Mouse (Mus musculus) intestine, postnatal 0 days (tissue): ENCODE measurements at regions not wholly inside any gene's neighbourhood (a gene's known extent, or its start where the extent isn't known, plus 50 kb on each side); places are given as distances from the start of the nearest gene placed in this dataset.

ENCODE experiments used
- ATAC-seq: fragments of 200-750 bp; cut with Nextera tagmentation; 2 replicates; pipeline ENCODE4 v1.8.0; 2017; ENCODE audit warnings: mild to moderate bottlenecking, moderate TSS enrichment, moderate library complexity
- H3K27ac ChIP-seq: fragments of 300-500 bp; sonication (generic); 2 replicates; pipeline ENCODE4 v1.5.1; 2014; ENCODE audit warnings: mild to moderate bottlenecking, low read depth, low read length, moderate library complexity
- H3K27me3 ChIP-seq: fragments of 300-500 bp; sonication (generic); replicated peaks from 2 replicates; pipeline ENCODE4 v1.6.1; 2014; ENCODE audit warnings: low read length, mixed read lengths; ENCODE audit not compliant: control insufficient read depth, insufficient read depth
- H3K36me3 ChIP-seq: fragments of 300-500 bp; sonication (generic); 2 replicates; pipeline ENCODE4 v1.6.1; 2014; ENCODE audit warnings: mild to moderate bottlenecking, moderate library complexity; ENCODE audit not compliant: control insufficient read depth, insufficient read depth
- H3K4me1 ChIP-seq: fragments of 300-500 bp; sonication (generic); replicated peaks from 2 replicates; pipeline ENCODE4 v1.6.1; 2014; ENCODE audit warnings: antibody characterized with exemption, low read length, mixed read lengths; ENCODE audit not compliant: control insufficient read depth, insufficient read depth
- H3K4me2 ChIP-seq: fragments of 300-500 bp; sonication (generic); replicated peaks from 2 replicates; pipeline ENCODE4 v1.6.1; 2014; ENCODE audit warnings: low read depth, mild to moderate bottlenecking, moderate library complexity
- H3K4me3 ChIP-seq: fragments of 300-500 bp; sonication (generic); 2 replicates; pipeline ENCODE4 v1.5.1; 2014; ENCODE audit warnings: low read depth, low read length
- H3K9ac ChIP-seq: fragments of 300-500 bp; sonication (generic); 2 replicates; pipeline ENCODE4 v1.6.1; 2014; ENCODE audit warnings: mild to moderate bottlenecking, low read depth, low read length
- H3K9me3 ChIP-seq: fragments of 300-500 bp; sonication (generic); 2 replicates; pipeline ENCODE4 v1.6.1; 2016; ENCODE audit warnings: mixed run types; ENCODE audit not compliant: control insufficient read depth
- CTCF ChIP-seq: sonication (generic); IDR thresholded peaks from 2 replicates; pipeline ENCODE4 v1.5.1; 2016; ENCODE audit warnings: low read depth, mild to moderate bottlenecking, control low read depth, antibody characterized with exemption, moderate library complexity
- WGBS: fragments of 180-500 bp; shearing (Covaris S2); extraction: QIAGEN DNeasy Blood & Tissue Kit; methylation state at CpG from one replicate; pipeline ENCODE4 v1.1.7; 2014; 5-methylcytosine and 5-hydroxymethylcytosine counted together

DNA sequence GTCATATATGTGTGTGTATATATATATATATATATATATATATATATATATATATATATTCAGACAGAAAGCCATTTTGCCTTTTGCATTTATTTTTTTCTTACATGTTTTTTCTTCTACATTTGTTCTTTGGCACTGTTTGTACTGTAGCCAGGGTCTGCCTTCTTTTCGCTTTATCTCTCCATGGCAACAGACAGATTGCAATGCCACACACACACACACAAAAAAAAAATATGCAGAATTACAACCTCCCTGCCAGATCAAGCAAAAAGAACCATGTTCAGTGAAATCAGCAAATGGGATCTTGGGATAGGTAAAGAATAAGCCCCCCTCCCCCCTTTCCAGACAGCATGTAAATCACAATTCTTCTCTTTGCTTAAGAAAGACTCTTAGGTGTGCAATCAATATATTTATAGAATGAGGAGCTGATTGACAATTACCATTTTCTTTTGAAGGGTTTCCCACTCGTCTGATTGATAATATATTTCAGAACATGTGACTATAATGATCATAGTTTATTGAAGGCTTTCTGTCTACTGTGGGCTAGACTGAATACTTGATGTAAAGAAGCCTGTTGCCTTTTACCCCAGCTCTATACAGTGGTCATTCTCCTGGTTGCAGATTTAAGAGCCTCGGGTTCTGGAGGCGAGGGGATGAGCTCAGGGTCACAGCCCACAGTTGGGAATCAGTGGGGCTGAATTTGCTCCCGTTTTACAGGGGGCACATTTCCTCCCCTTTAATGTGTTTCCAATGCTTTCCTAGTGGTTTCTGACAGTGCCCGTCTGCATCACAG, 54.7 kb upstream of the Pcgf5 start:
- Histone ChIP-seq H3K4me1 (no peaks in the 10 kb centered on the region), H3K9ac (no peak overlapping the region), H3K4me2 (no peak overlapping the region), H3K27ac (no peak overlapping the region), H3K36me3 (no peaks in the 10 kb centered on the region), H3K4me3 (no peak overlapping the region), H3K9me3 (no peaks in the 10 kb centered on the region), H3K27me3 (no peaks in the 10 kb centered on the region)
- no peak for TF ChIP-seq CTCF
- no peak for ATAC-seq
- WGBS, result 74% methylated on average over 6 of the region's 6 CpGs
